In the genomic region with DNA sequence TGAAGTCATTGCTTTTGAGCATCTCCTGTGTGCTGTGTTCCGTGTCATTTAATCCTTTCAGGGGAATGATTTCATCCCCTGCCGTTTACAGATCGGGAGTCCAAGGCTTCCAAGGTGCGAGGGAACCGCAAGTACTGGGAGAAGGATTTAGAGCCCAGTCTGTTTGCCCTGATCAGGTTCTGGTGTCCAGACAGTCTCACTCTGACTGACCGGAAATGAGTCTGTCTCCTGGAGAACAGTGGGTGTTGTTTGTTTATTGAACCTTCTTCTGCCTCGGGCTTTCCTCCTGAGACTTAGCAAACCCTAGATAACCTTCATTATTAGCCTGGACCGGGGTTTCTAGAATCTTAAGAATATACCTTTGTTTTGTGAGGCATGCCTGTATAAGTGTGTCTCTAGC, we compare ENCODE assay signal across 22 mouse cellular contexts.
"Had no signal": no experiment of that assay in that cellular context is flagged by ENCODE, and none has a peak within 500 bp of the region (broad histone marks: within the 10 kb centered on the region; RNA-seq: fewer than 3 reads in every experiment).

No protein-coding gene starts in this region.

- H3K4me2 ChIP-seq: heart, embryonic 12.5 days; hindbrain, embryonic 13.5 days; hindbrain, embryonic 15.5 days; intestine, embryonic 15.5 days; limb, embryonic 12.5 days had no signal

- H3K4me1 ChIP-seq: heart, embryonic 10.5 days; hindbrain, embryonic 15.5 days; limb, embryonic 12.5 days had no signal

- H3K27ac ChIP-seq: gastrocnemius, adult 2 months; heart, embryonic 10.5 days; hindbrain, embryonic 13.5 days; hindbrain, embryonic 15.5 days; intestine, embryonic 15.5 days; layer of hippocampus, adult 2 months; left cerebral cortex, adult 2 months; limb, embryonic 10.5 days; limb, embryonic 12.5 days had no signal

- H3K4me3 ChIP-seq: gastrocnemius, adult 2 months; heart, embryonic 10.5 days; heart, embryonic 12.5 days; hindbrain, embryonic 13.5 days; hindbrain, embryonic 15.5 days; intestine, embryonic 15.5 days; layer of hippocampus, adult 2 months; left cerebral cortex, adult 2 months; limb, embryonic 10.5 days; limb, embryonic 12.5 days had no signal

- H3K36me3 ChIP-seq: heart, embryonic 10.5 days; heart, embryonic 12.5 days; hindbrain, embryonic 13.5 days; hindbrain, embryonic 15.5 days; intestine, embryonic 15.5 days; limb, embryonic 10.5 days; limb, embryonic 12.5 days had no signal

- H3K9ac ChIP-seq: heart, embryonic 12.5 days; hindbrain, embryonic 13.5 days; hindbrain, embryonic 15.5 days; intestine, embryonic 15.5 days; limb, embryonic 12.5 days had no signal

- H3K9me3 ChIP-seq: heart, embryonic 10.5 days; heart, embryonic 12.5 days; hindbrain, embryonic 13.5 days; hindbrain, embryonic 15.5 days; intestine, embryonic 15.5 days; limb, embryonic 10.5 days; limb, embryonic 12.5 days had no signal

- H3K27me3 ChIP-seq: intestine, embryonic 15.5 days had no signal

- ATAC-seq: inflammation-experienced regulatory T-cells, adult 6 months; intestine, embryonic 15.5 days; intestine, postnatal 0 days had no signal

- DNase-seq: gastrocnemius, adult 2 months; gastrocnemius, postnatal 10 days; gastrocnemius, postnatal 25 days; heart, adult 18-20 months; heart, postnatal 10 days; heart, postnatal 4 days; kidney, adult 18-20 months; kidney, adult 8-10 months; kidney, postnatal 10 days; kidney, postnatal 25 days; kidney, postnatal 4 days had no signal
